Mouse (Mus musculus) right cerebral cortex, adult 2 months (tissue): ENCODE results near the gene Irf2.
A peak's percentile ranks its signal among the peaks of the same experiment; 100 is the strongest.

Experiments
- DNase-seq, 2 experiments: peaks; one replicate each; pipeline ENCODE4 v3.0.0; 2021 to 2022; ENCODE audit warnings: low spot score in 2 of 2

The Irf2 gene

GRCm38 (mm10) chr8:46757613-46758012 is 18.1 kb downstream of the Irf2 start:
- DNase-seq: no peak

GRCm38 (mm10) chr8:46758131-46758530 is 18.6 kb downstream of the Irf2 start:
- DNase-seq: no peak

- DNase-seq: no peak
Observed at GRCm38 (mm10) chr8:46758676-46759075, 19.1 kb downstream of the Irf2 start.

- no peak for DNase-seq
Observed at GRCm38 (mm10) chr8:46759562-46759961, 20.0 kb downstream of the Irf2 start.

- no peak for DNase-seq
Observed at GRCm38 (mm10) chr8:46760701-46761100, 21.2 kb downstream of the Irf2 start.

GRCm38 (mm10) chr8:46761454-46761853 is 21.9 kb downstream of the Irf2 start:
- no peak for DNase-seq

GRCm38 (mm10) chr8:46769408-46770180 is 30.1 kb downstream of the Irf2 start:
- DNase-seq: peak in 1 of 2 experiments; percentile 27

- DNase-seq: no peak
Observed at GRCm38 (mm10) chr8:46770905-46771516, 31.5 kb downstream of the Irf2 start.

- DNase-seq: no peak
Observed at GRCm38 (mm10) chr8:46772801-46773200, 33.3 kb downstream of the Irf2 start.

GRCm38 (mm10) chr8:46777760-46778460 is 38.4 kb downstream of the Irf2 start:
- no peak for DNase-seq

GRCm38 (mm10) chr8:46781067-46781657 is 41.6 kb downstream of the Irf2 start:
- DNase-seq: no peak

GRCm38 (mm10) chr8:46782254-46782653 is 42.7 kb downstream of the Irf2 start:
- DNase-seq: no peak

- no peak for DNase-seq
Observed at GRCm38 (mm10) chr8:46785070-46785469, 45.5 kb downstream of the Irf2 start.

- DNase-seq: no peak
Observed at GRCm38 (mm10) chr8:46785926-46786325, 46.4 kb downstream of the Irf2 start.

- DNase-seq: no peak
Observed at GRCm38 (mm10) chr8:46789091-46789881, 49.8 kb downstream of the Irf2 start.

- DNase-seq: no peak
Observed at GRCm38 (mm10) chr8:46791664-46792371, 52.3 kb downstream of the Irf2 start.

- DNase-seq: no peak
Observed at GRCm38 (mm10) chr8:46792653-46793052, 53.1 kb downstream of the Irf2 start.

- no peak for DNase-seq
Observed at GRCm38 (mm10) chr8:46793248-46793647, 53.7 kb downstream of the Irf2 start.

- DNase-seq: no peak
Observed at GRCm38 (mm10) chr8:46794317-46794716, 54.8 kb downstream of the Irf2 start.

- no peak for DNase-seq
Observed at GRCm38 (mm10) chr8:46799212-46799611, 59.7 kb downstream of the Irf2 start.

GRCm38 (mm10) chr8:46799706-46800105 is 60.2 kb downstream of the Irf2 start:
- DNase-seq: no peak
